Mouse (Mus musculus): ENCODE measurements around the gene Acin1. TPM values are rescaled to one million over a fixed set of nuclear protein-coding genes. Genes with fewer than 3 reads are reported as not detected.

Gene Acin1
- polyA plus RNA-seq, 1 experiment from 2014 or later = 38.0 TPM

GRCm38 (mm10) chr14:54652787-54653186 lies 33.9 kb downstream of the Acin1 start:
- peak overlapping the region; percentile 70; the same call in 1 of the 2 replicates for H3K27ac ChIP-seq (ENCODE audit: low read depth)
- H3K4me2 ChIP-seq (ENCODE audit: low read depth, low read length) = peak overlapping the region; percentile 72
- H3K27me3 ChIP-seq (ENCODE audit: insufficient read depth, low read length) = no peaks in the 10 kb centered on the region
- ATAC-seq (no peak), DNase-seq (no peak)
- H3K4me1 ChIP-seq (ENCODE audit: insufficient read depth) = peaks cover 17% of the 10 kb centered on the region
- peak overlapping the region; percentile 76 for H3K9ac ChIP-seq (replicated peaks)
- H3K36me3 ChIP-seq (replicated peaks; ENCODE audit: insufficient read depth, low read length) = peaks cover 71% of the 10 kb centered on the region
- TF ChIP-seq CTCF (IDR thresholded peaks at IDR 0.05; ENCODE audit: low read depth) (no peak), EP300 (IDR thresholded peaks at IDR 0.05; ENCODE audit: low read depth) (no peak)
- 3% methylated on average over 7 of the region's 7 CpGs for WGBS (ENCODE audit: insufficient replicate concordance)
- H3K9me3 ChIP-seq (ENCODE audit: low read length) = no peaks in the 10 kb centered on the region
- peak overlapping the region; percentile 64 for H3K4me3 ChIP-seq (ENCODE audit: low read depth, low read length)

- Histone ChIP-seq H3K27ac (ENCODE audit: low read depth) (peak overlapping the region; percentile 22; the same call in 1 of the 2 replicates), H3K9me3 (ENCODE audit: low read length) (no peaks in the 10 kb centered on the region), H3K4me2 (ENCODE audit: low read depth, low read length) (0 out of 2 replicates have a peak overlapping the region, but pooled peaks have one; percentile 72), H3K4me1 (ENCODE audit: insufficient read depth) (peaks cover 17% of the 10 kb centered on the region), H3K27me3 (ENCODE audit: insufficient read depth, low read length) (no peaks in the 10 kb centered on the region), H3K9ac (replicated peaks) (no peak overlapping the region), H3K4me3 (ENCODE audit: low read depth, low read length) (no peak overlapping the region), H3K36me3 (replicated peaks; ENCODE audit: insufficient read depth, low read length) (peaks cover 72% of the 10 kb centered on the region)
- DNase-seq (no peak), ATAC-seq (no peak)
- TF ChIP-seq CTCF (IDR thresholded peaks at IDR 0.05; ENCODE audit: low read depth) (no peak), EP300 (IDR thresholded peaks at IDR 0.05; ENCODE audit: low read depth) (no peak)
- WGBS (ENCODE audit: insufficient replicate concordance) = 72% methylated on average over 4 of the region's 4 CpGs
These were observed 35.2 kb downstream of the Acin1 start for GRCm38 (mm10) chr14:54651556-54651955.

- 62% methylated on average over 23 of the region's 23 CpGs for WGBS (ENCODE audit: insufficient replicate concordance)
- no peak overlapping the region for H3K4me2 ChIP-seq (ENCODE audit: low read depth, low read length)
- no peaks in the 10 kb centered on the region for H3K9me3 ChIP-seq (ENCODE audit: low read length)
- H3K4me1 ChIP-seq (ENCODE audit: insufficient read depth) = peaks cover 17% of the 10 kb centered on the region
- H3K36me3 ChIP-seq (replicated peaks; ENCODE audit: insufficient read depth, low read length) = peaks cover 72% of the 10 kb centered on the region
- 0 out of 2 replicates have a peak overlapping the region, but pooled peaks have one; percentile 22 for H3K27ac ChIP-seq (ENCODE audit: low read depth)
- TF ChIP-seq CTCF (IDR thresholded peaks at IDR 0.05; ENCODE audit: low read depth) = peak; percentile 99
- TF ChIP-seq EP300 (IDR thresholded peaks at IDR 0.05; ENCODE audit: low read depth) = 0 out of 2 replicates have a peak, but pooled peaks have one; percentile 30
- DNase-seq (peak; percentile 88), ATAC-seq (peak; percentile 75)
- no peaks in the 10 kb centered on the region for H3K27me3 ChIP-seq (ENCODE audit: insufficient read depth, low read length)
- H3K4me3 ChIP-seq (ENCODE audit: low read depth, low read length) = no peak overlapping the region
- H3K9ac ChIP-seq (replicated peaks) = no peak overlapping the region
These were observed 35.9 kb downstream of the Acin1 start for GRCm38 (mm10) chr14:54650621-54651454.

- Histone ChIP-seq H3K9ac (replicated peaks) (no peak overlapping the region), H3K9me3 (ENCODE audit: low read length) (no peaks in the 10 kb centered on the region), H3K4me3 (ENCODE audit: low read depth, low read length) (no peak overlapping the region), H3K27ac (ENCODE audit: low read depth) (no peak overlapping the region), H3K4me2 (ENCODE audit: low read depth, low read length) (no peak overlapping the region), H3K27me3 (ENCODE audit: insufficient read depth, low read length) (no peaks in the 10 kb centered on the region), H3K4me1 (ENCODE audit: insufficient read depth) (peaks cover 8% of the 10 kb centered on the region), H3K36me3 (replicated peaks; ENCODE audit: insufficient read depth, low read length) (peaks cover 85% of the 10 kb centered on the region)
- no peak for TF ChIP-seq CTCF (IDR thresholded peaks at IDR 0.05; ENCODE audit: low read depth)
- TF ChIP-seq EP300 (IDR thresholded peaks at IDR 0.05; ENCODE audit: low read depth) = no peak
- DNase-seq (no peak), ATAC-seq (no peak)
- 60% methylated on average over 4 of the region's 4 CpGs for WGBS (ENCODE audit: insufficient replicate concordance)
These were observed 38.8 kb downstream of the Acin1 start for GRCm38 (mm10) chr14:54647900-54648299.

GRCm38 (mm10) chr14:54646898-54647636 lies 39.7 kb downstream of the Acin1 start:
- 89% methylated on average over 8 of the region's 8 CpGs for WGBS (ENCODE audit: insufficient replicate concordance)
- Histone ChIP-seq H3K4me3 (ENCODE audit: low read depth, low read length) (no peak overlapping the region), H3K4me1 (ENCODE audit: insufficient read depth) (no peaks in the 10 kb centered on the region; the same call in 1 of the 2 replicates), H3K9me3 (ENCODE audit: low read length) (no peaks in the 10 kb centered on the region), H3K36me3 (replicated peaks; ENCODE audit: insufficient read depth, low read length) (peaks cover 93% of the 10 kb centered on the region), H3K27me3 (ENCODE audit: insufficient read depth, low read length) (no peaks in the 10 kb centered on the region), H3K4me2 (ENCODE audit: low read depth, low read length) (no peak overlapping the region), H3K9ac (replicated peaks) (no peak overlapping the region), H3K27ac (ENCODE audit: low read depth) (no peak overlapping the region)
- DNase-seq = no peak
- no peak for ATAC-seq
- TF ChIP-seq CTCF (IDR thresholded peaks at IDR 0.05; ENCODE audit: low read depth) = peak; percentile 54
- TF ChIP-seq EP300 (IDR thresholded peaks at IDR 0.05; ENCODE audit: low read depth) = no peak

- TF ChIP-seq CTCF (IDR thresholded peaks at IDR 0.05; ENCODE audit: low read depth) = no peak
- TF ChIP-seq EP300 (IDR thresholded peaks at IDR 0.05; ENCODE audit: low read depth) = no peak
- Histone ChIP-seq H3K4me3 (ENCODE audit: low read depth, low read length) (no peak overlapping the region), H3K27me3 (ENCODE audit: insufficient read depth, low read length) (no peaks in the 10 kb centered on the region), H3K9me3 (ENCODE audit: low read length) (no peaks in the 10 kb centered on the region), H3K4me1 (ENCODE audit: insufficient read depth) (no peaks in the 10 kb centered on the region; the same call in 1 of the 2 replicates), H3K36me3 (replicated peaks; ENCODE audit: insufficient read depth, low read length) (peaks cover 90% of the 10 kb centered on the region), H3K27ac (ENCODE audit: low read depth) (no peak overlapping the region), H3K4me2 (ENCODE audit: low read depth, low read length) (no peak overlapping the region), H3K9ac (replicated peaks) (no peak overlapping the region)
- WGBS (ENCODE audit: insufficient replicate concordance) = 92% methylated on average over 17 of the region's 17 CpGs
- no peak for ATAC-seq
- no peak for DNase-seq
These were observed 40.3 kb downstream of the Acin1 start for GRCm38 (mm10) chr14:54646455-54646854.
